Mouse (Mus musculus): Measurements from ENCODE around the gene Nova1. TPM values are rescaled to one million over a fixed set of nuclear protein-coding genes. Genes with fewer than 3 reads are reported as not detected.

Nova1 gene
- polyA plus RNA-seq, 1 experiment from 2014 or later, result 2.4 TPM

DNA sequence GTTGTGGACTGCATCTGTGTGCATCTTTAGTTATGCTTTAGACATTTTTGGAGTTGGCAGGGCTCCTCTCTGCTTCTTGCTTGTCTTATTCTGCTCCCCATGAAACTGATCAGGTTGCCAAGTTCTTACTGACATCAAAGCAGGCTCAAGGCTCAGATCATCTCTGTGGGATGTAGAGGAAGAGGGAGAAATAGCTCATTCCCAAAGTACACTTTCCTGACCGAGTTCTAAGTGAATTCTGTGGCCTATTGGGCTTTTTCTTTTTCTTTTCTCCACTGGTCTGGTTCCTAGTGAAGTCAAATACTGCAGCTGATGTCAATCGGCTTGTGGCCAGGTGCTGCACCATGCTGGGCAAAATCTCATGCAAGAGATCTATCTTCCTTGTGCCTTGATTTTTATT is 152.0 kb downstream of the Nova1 start:
- Histone ChIP-seq H3K36me3 (no peaks in the 10 kb centered on the region), H3K9ac (no peak overlapping the region), H3K27me3 (no peaks in the 10 kb centered on the region), H3K9me3 (replicated peaks) (no peaks in the 10 kb centered on the region), H3K4me2 (replicated peaks) (no peak overlapping the region), H3K27ac (replicated peaks) (no peak overlapping the region), H3K4me3 (replicated peaks) (no peak overlapping the region), H3K4me1 (no peaks in the 10 kb centered on the region)
- no peak for ATAC-seq (ENCODE audit: insufficient number of reproducible peaks, low FRiP score, low TSS enrichment, low read depth)
- 49% methylated on average over 2 of the region's 2 CpGs for WGBS

DNA sequence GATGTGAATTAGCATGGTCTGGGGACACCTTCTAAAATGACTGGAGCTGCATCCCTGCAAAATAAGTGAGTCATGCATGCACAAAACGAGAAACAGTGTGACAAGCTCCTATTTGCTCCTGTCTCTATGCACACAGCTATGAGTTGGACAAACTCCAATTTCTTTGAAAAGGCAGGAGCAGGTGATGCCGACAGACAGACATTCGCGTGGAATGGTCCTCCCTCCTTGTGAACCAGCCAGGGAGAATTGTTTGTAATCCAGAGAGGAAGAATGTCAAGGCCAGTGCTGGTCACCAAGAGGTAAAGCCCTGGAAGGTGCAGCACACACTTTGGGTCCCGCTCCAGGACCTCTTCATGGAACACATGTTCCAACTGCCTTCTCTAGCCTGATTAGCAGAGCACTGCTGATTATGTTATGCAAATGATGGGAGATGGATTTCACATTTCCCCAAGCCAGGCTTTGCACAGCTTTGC is 172.6 kb downstream of the Nova1 start:
- H3K4me2 ChIP-seq (replicated peaks), result no peak overlapping the region
- no peak overlapping the region for H3K9ac ChIP-seq
- ATAC-seq (ENCODE audit: insufficient number of reproducible peaks, low FRiP score, low TSS enrichment, low read depth), result no peak
- H3K4me1 ChIP-seq, result no peaks in the 10 kb centered on the region
- no peak overlapping the region for H3K4me3 ChIP-seq (replicated peaks)
- H3K27ac ChIP-seq (replicated peaks), result no peak overlapping the region
- no peaks in the 10 kb centered on the region for H3K36me3 ChIP-seq
- 60% methylated on average over 5 of the region's 5 CpGs for WGBS
- no peaks in the 10 kb centered on the region for H3K9me3 ChIP-seq (replicated peaks)
- no peaks in the 10 kb centered on the region for H3K27me3 ChIP-seq

DNA sequence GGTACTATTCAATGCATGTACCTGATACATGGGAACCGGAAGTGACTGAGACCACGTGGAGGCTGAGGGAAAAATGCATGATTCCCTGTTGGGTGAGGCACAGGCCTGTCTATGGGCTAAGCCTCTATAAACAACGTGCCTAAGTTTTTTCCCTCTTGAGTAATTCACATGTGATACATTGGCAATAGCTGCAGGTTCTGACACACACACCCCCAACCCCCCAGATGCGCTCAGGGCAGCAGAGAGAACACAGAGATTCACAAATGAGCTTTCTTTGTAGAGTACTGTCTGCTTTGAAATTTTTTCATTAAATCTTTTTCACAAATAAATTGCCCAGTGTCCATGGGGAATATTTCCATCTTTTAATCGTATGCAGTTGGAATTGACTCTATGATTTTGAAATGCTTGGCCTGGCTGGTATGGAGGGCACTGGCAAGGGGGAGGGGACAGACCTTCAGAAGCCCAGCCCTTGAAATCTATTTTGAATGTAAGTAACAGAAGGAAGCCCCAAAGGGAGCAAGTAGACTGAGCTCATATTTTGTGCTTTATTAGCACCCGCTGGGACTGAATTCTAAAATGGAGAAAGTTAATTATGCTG is 173.3 kb downstream of the Nova1 start:
- WGBS, result 74% methylated on average over 6 of the region's 6 CpGs
- no peak overlapping the region for H3K4me3 ChIP-seq (replicated peaks)
- ATAC-seq (ENCODE audit: insufficient number of reproducible peaks, low FRiP score, low TSS enrichment, low read depth), result no peak
- H3K4me2 ChIP-seq (replicated peaks), result no peak overlapping the region
- no peak overlapping the region for H3K27ac ChIP-seq (replicated peaks)
- H3K4me1 ChIP-seq, result no peaks in the 10 kb centered on the region
- no peaks in the 10 kb centered on the region for H3K36me3 ChIP-seq
- no peaks in the 10 kb centered on the region for H3K27me3 ChIP-seq
- H3K9ac ChIP-seq, result no peak overlapping the region
- no peaks in the 10 kb centered on the region for H3K9me3 ChIP-seq (replicated peaks)
